Mouse (Mus musculus) E14TG2a.4 (cell line): Measurements from ENCODE around the gene Dnah7a.

Experiments used
- CTCF ChIP-seq: conservative IDR thresholded peaks from 2 replicates; pipeline ENCODE4 v1.5.1; 2014; ENCODE audit warnings: low read length
- NANOG ChIP-seq: IDR thresholded peaks from 2 replicates; pipeline ENCODE4 v1.6.1; 2014; ENCODE audit warnings: borderline replicate concordance, low read length, mixed read lengths
- POU5F1 ChIP-seq: IDR thresholded peaks from 2 replicates; pipeline ENCODE4 v1.6.1; 2014; ENCODE audit warnings: low read length, borderline replicate concordance

DNA sequence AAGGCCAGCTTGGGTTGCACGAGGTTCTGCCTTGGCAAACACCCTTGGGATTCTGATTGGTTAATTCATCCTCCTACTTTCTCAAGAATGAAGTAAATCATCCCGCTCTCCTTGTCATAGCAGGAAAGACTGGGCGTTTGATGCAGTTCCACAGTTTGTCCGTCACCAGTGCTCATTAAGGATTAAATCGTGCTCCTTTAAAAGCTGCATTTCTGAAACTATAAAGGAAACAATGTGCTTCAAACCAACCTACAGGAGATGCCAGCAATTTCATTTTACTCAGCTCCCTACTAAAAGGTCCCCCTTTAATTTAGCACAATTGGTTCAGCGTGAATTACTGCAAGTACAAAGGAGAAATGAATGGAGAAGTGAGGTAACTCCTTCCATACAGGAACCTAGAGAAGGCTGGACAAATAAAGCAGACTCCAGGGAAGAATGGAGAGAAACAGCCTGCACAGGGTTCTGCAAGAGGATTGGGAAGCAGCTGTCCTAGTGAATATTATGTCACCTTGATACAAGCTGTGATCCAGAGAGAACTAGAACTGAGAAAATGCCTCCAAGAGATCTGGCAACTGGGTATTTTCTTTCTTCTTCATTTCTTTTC, 322.4 kb downstream of the Dnah7a start:
- TF ChIP-seq CTCF (no peak), POU5F1 (no peak), NANOG (no peak)
